Mouse (Mus musculus) ovary, adult 2 months (tissue): ENCODE results near the gene Acat3. TPM values are rescaled to one million over a fixed set of nuclear protein-coding genes. Genes with fewer than 3 reads are reported as not detected.

ENCODE experiments used
- polyA plus RNA-seq: library from polyadenylated mRNA; depleted of rRNA; stranded (reverse); fragments of >200 nt; gene quantifications from 2 replicates; pipeline ENCODE4 v1.2.3, GENCODE M21; 2012; rRNA removed

The Acat3 gene
- polyA plus RNA-seq: 0.23 and 0.43 TPM in 2 replicates

DNA sequence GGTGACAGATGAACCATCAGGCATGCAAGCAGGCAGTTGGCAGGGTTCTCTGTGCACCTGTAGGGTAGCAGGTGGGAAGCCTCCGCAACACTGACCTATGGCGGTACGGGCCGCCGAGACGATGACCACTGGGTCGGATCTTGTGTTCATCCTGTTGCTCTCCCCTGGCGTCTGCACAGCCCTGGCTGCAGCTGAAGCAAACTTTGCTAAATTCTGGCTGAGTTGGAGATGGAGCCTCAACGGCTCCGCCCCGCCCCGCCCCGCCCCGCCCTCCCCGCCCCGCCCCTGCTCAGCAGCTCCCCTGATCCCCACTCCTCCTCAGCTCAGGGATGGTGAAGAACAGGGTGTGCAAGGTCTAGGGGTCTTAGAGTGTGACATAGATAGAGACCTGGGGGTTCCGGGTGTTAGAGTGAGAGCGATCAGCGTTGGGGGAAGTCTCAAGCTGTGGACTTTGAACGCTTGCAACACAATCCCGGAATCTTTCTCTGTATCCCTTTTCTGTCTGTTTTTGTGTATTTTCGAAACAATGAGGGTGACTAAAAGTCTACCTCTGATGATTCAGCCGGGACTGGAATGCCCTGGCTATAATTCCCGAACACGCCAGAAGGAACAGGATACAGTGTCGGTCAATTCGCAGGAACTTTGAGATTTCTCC is at the start of gene Acat3:
Gene Acat3 (minus strand): TSS at position 450 of the 655 bp plus-strand sequence.

GRCm38 (mm10) chr17:12960331-12960873 is 20.0 kb upstream of the Acat3 start, which contains the start of gene Acat2:
Gene Acat2, minus strand, starts transcription at chr17:12960747.

GRCm38 (mm10) chr17:12915881-12916583 is 24.4 kb downstream of the Acat3 start, which contains the start of gene Mrpl18:
Gene Mrpl18, minus strand, starts transcription at chr17:12916345.

GRCm38 (mm10) chr17:12915488-12915880 is 24.9 kb downstream of the Acat3 start, which contains the start of gene Tcp1:
Gene Tcp1, plus strand, starts transcription at chr17:12915701.

GRCm38 (mm10) chr17:12909361-12910280 is 30.8 kb downstream of the Acat3 start, which contains the start of gene Pnldc1:
Gene Pnldc1, minus strand, starts transcription at chr17:12910230.

DNA sequence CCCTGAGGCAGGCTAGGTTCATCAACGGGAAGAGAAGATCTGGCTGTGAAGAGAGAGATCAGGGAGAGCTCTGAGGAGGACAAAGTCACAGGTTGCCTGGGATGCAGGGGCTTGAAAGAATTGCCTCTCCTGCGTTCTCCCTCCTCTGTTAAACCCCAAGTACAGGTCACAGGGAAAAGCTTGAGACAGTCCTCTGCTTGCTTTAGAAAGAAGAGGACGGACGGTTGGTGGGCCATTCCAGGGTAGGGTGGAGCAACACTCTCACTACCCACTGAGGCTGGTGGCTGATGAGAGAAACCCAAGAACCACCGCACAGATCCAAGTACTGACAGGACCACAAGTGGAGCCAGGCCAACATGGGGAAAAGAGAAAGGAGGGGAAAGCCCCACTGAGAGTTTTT is 64.7 kb downstream of the Acat3 start, which contains the start of gene Mrgprh:
Gene Mrgprh (plus strand): TSS at position 301 of the 400 bp plus-strand sequence.

Other genes with a start within 250 kb of the Acat3 start
- gene Igf2r, start 170.9 kb downstream of the Acat3 start, polyA plus RNA-seq: 35.2 and 36.5 TPM in 2 replicates
- 0.20 and 0.47 TPM in 2 replicates for gene Mas1, start 72.5 kb downstream of the Acat3 start, polyA plus RNA-seq
- 0.17 and 0.34 TPM in 2 replicates for gene Mrgprh, start 64.6 kb downstream of the Acat3 start, polyA plus RNA-seq
- gene Pnldc1, start 30.4 kb downstream of the Acat3 start, polyA plus RNA-seq: 2.1 and 3.7 TPM in 2 replicates
- gene Tcp1, start 24.9 kb downstream of the Acat3 start, polyA plus RNA-seq: 52.6 and 53.0 TPM in 2 replicates
- 17.3 and 20.8 TPM in 2 replicates for gene Mrpl18, start 24.3 kb downstream of the Acat3 start, polyA plus RNA-seq
- 14.7 and 15.9 TPM in 2 replicates for gene Acat2, start 20.1 kb upstream of the Acat3 start, polyA plus RNA-seq
- gene Wtap, start 53.6 kb upstream of the Acat3 start, polyA plus RNA-seq: 9.6 and 14.4 TPM in 2 replicates
- 567 and 710 TPM in 2 replicates for gene Sod2, start 66.2 kb upstream of the Acat3 start, polyA plus RNA-seq
- 0.74 and 0.78 TPM in 2 replicates for gene Gpr31b, start 111.7 kb upstream of the Acat3 start, polyA plus RNA-seq
- gene Tcp10b, start 120.5 kb upstream of the Acat3 start, polyA plus RNA-seq: 0.08 and 0.24 TPM in 2 replicates
- gene Unc93a, start 191.2 kb upstream of the Acat3 start, polyA plus RNA-seq: 0.07 and 0.33 TPM in 2 replicates